Mouse (Mus musculus) stomach, postnatal 0 days (tissue): ENCODE data around the gene Tnfaip3. TPM values are rescaled to one million over a fixed set of nuclear protein-coding genes. Genes with fewer than 3 reads are reported as not detected.
A peak's percentile ranks its signal among the peaks of the same experiment; 100 is the strongest.

Experiments used
- ATAC-seq: fragments of 200-750 bp; cut with Nextera tagmentation; 2 replicates; pipeline ENCODE4 v1.8.0; 2017; ENCODE audit not compliant: low FRiP score, low TSS enrichment
- DNase-seq: peaks from one replicate; pipeline ENCODE4 v3.0.0-alpha.2; 2016; ENCODE audit warnings: low spot score
- H3K27ac ChIP-seq: fragments of 300-500 bp; sonication (generic); replicated peaks from 2 replicates; pipeline ENCODE4 v1.5.1; 2014; ENCODE audit warnings: mild to moderate bottlenecking, control low read depth
- H3K27me3 ChIP-seq: fragments of 300-500 bp; sonication (generic); 2 replicates; pipeline ENCODE4 v1.6.1; 2014; ENCODE audit warnings: low read length; ENCODE audit not compliant: control insufficient read depth, insufficient read depth
- H3K36me3 ChIP-seq: fragments of 300-500 bp; sonication (generic); 2 replicates; pipeline ENCODE4 v1.6.1; 2014; ENCODE audit warnings: low read length, mixed read lengths; ENCODE audit not compliant: control insufficient read depth, insufficient read depth
- H3K4me1 ChIP-seq: fragments of 300-500 bp; sonication (generic); replicated peaks from 2 replicates; pipeline ENCODE4 v1.6.1; 2014; ENCODE audit warnings: antibody characterized with exemption; ENCODE audit not compliant: control insufficient read depth, insufficient read depth
- H3K4me2 ChIP-seq: fragments of 300-500 bp; sonication (generic); replicated peaks from 2 replicates; pipeline ENCODE4 v1.6.1; 2014; ENCODE audit warnings: low read depth, mild to moderate bottlenecking, control low read depth, moderate library complexity
- H3K4me3 ChIP-seq: fragments of 300-500 bp; sonication (generic); 2 replicates; pipeline ENCODE4 v1.5.1; 2014; ENCODE audit warnings: low read depth, low read length, control low read depth
- H3K9ac ChIP-seq: fragments of 300-500 bp; sonication (generic); 2 replicates; pipeline ENCODE4 v1.6.1; 2014; ENCODE audit warnings: mild to moderate bottlenecking, low read length, control low read depth, mixed read lengths
- H3K9me3 ChIP-seq: fragments of 300-500 bp; sonication (generic); 2 replicates; pipeline ENCODE4 v1.6.1; 2016; ENCODE audit warnings: low read length; ENCODE audit not compliant: control insufficient read depth
- CTCF ChIP-seq: IDR thresholded peaks from 2 replicates; pipeline ENCODE4 v1.5.1; 2016; ENCODE audit warnings: antibody characterized with exemption, low read depth, mild to moderate bottlenecking, moderate library complexity
- EP300 ChIP-seq: optimal IDR thresholded peaks from 2 replicates; pipeline ENCODE3; 2016; ENCODE audit warnings: antibody characterized with exemption
- WGBS: fragments of 180-500 bp; shearing (Covaris S2); extraction: QIAGEN DNeasy Blood & Tissue Kit; methylation state at CpG from one replicate; pipeline ENCODE4 v1.1.7; 2014; 5-methylcytosine and 5-hydroxymethylcytosine counted together
- polyA plus RNA-seq: library from polyadenylated mRNA; unstranded; fragments of >200 nt; fragmentation: Nextera tagmentation; extraction: Ambion mirVana; gene quantifications from 2 replicates; pipeline ENCODE4 v1.2.1, GENCODE M21; 2015

The Tnfaip3 gene
- polyA plus RNA-seq, 1 experiment from 2014 or later, result 1.8 TPM

- H3K4me3 ChIP-seq, result no peak overlapping the region
- H3K9me3 ChIP-seq, result no peaks in the 10 kb centered on the region
- TF ChIP-seq EP300 (no peak), CTCF (no peak)
- no peaks in the 10 kb centered on the region for H3K4me1 ChIP-seq
- WGBS, result 65% methylated on average over 5 of the region's 5 CpGs
- ATAC-seq (no peak), DNase-seq (no peak)
- no peaks in the 10 kb centered on the region for H3K27me3 ChIP-seq
- H3K9ac ChIP-seq, result no peak overlapping the region
- H3K4me2 ChIP-seq, result no peak overlapping the region
- H3K36me3 ChIP-seq, result no peaks in the 10 kb centered on the region
- no peak overlapping the region for H3K27ac ChIP-seq
Measured at GRCm38 (mm10) chr10:19023622-19024326, 8.3 kb upstream of the Tnfaip3 start.

GRCm38 (mm10) chr10:19022272-19022671 lies 6.8 kb upstream of the Tnfaip3 start:
- Histone ChIP-seq H3K27ac (no peak overlapping the region), H3K4me1 (no peaks in the 10 kb centered on the region), H3K4me2 (no peak overlapping the region), H3K27me3 (no peaks in the 10 kb centered on the region), H3K4me3 (no peak overlapping the region), H3K9ac (no peak overlapping the region), H3K36me3 (no peaks in the 10 kb centered on the region), H3K9me3 (no peaks in the 10 kb centered on the region)
- ATAC-seq (no peak), DNase-seq (no peak)
- TF ChIP-seq EP300 (no peak), CTCF (no peak)
- 71% methylated on average over 1 of the region's 1 CpGs for WGBS

- Histone ChIP-seq H3K27me3 (no peaks in the 10 kb centered on the region), H3K9me3 (no peaks in the 10 kb centered on the region), H3K27ac (no peak overlapping the region), H3K4me3 (no peak overlapping the region), H3K9ac (no peak overlapping the region), H3K36me3 (no peaks in the 10 kb centered on the region), H3K4me1 (no peaks in the 10 kb centered on the region; the same call in 1 of the 2 replicates), H3K4me2 (no peak overlapping the region)
- TF ChIP-seq EP300, result no peak
- TF ChIP-seq CTCF, result no peak
- no peak for DNase-seq
- WGBS, result 33% methylated on average over 4 of the region's 4 CpGs
- ATAC-seq, result no peak
Measured at GRCm38 (mm10) chr10:19016823-19017471, 1.5 kb upstream of the Tnfaip3 start.

- peak; percentile 49; the same call in 1 of the 2 replicates for TF ChIP-seq CTCF
- TF ChIP-seq EP300, result no peak
- H3K4me2 ChIP-seq, result peak overlapping the region; percentile 88
- no peaks in the 10 kb centered on the region for H3K9me3 ChIP-seq
- no peaks in the 10 kb centered on the region; the same call in 1 of the 2 replicates for H3K4me1 ChIP-seq
- peak overlapping the region; percentile 87 for H3K27ac ChIP-seq
- no peaks in the 10 kb centered on the region for H3K27me3 ChIP-seq
- peak overlapping the region; percentile 83 for H3K9ac ChIP-seq
- ATAC-seq (no peak; the same call in none of the 2 replicates), DNase-seq (peak; percentile 42)
- 1% methylated on average over 43 of the region's 43 CpGs for WGBS
- peak overlapping the region; percentile 91 for H3K4me3 ChIP-seq
- H3K36me3 ChIP-seq, result no peaks in the 10 kb centered on the region
Measured at GRCm38 (mm10) chr10:19014381-19015256, 838 bp downstream of the Tnfaip3 start.

GRCm38 (mm10) chr10:19013351-19013750 lies 2.1 kb downstream of the Tnfaip3 start:
- no peak for DNase-seq
- H3K27ac ChIP-seq, result no peak overlapping the region
- no peak for TF ChIP-seq EP300
- TF ChIP-seq CTCF, result no peak
- no peaks in the 10 kb centered on the region for H3K36me3 ChIP-seq
- H3K4me3 ChIP-seq, result no peak overlapping the region
- 80% methylated on average over 3 of the region's 3 CpGs for WGBS
- no peaks in the 10 kb centered on the region for H3K27me3 ChIP-seq
- no peak for ATAC-seq
- no peaks in the 10 kb centered on the region for H3K9me3 ChIP-seq
- H3K4me2 ChIP-seq, result 0 out of 2 replicates have a peak overlapping the region, but pooled peaks have one; percentile 3
- H3K9ac ChIP-seq, result no peak overlapping the region
- no peaks in the 10 kb centered on the region; the same call in 1 of the 2 replicates for H3K4me1 ChIP-seq
